15 mouse cellular contexts compared by ENCODE assay signal in genomic region chr4:14445840-14446239, GRCm38 (mm10).
"Had no signal": no experiment of that assay in that cellular context is flagged by ENCODE, and none has a peak within 500 bp of the region (broad histone marks: within the 10 kb centered on the region; RNA-seq: fewer than 3 reads in every experiment).

No protein-coding gene starts in this region.

- H3K9me3 ChIP-seq: liver, embryonic 13.5 days; liver, embryonic 15.5 days; midbrain, embryonic 13.5 days; midbrain, embryonic 15.5 days; neural tube, embryonic 12.5 days had no signal

- H3K27me3 ChIP-seq: liver, embryonic 13.5 days; liver, embryonic 15.5 days; megakaryocyte, embryonic 14.5 days; midbrain, embryonic 13.5 days; midbrain, embryonic 15.5 days; neural tube, embryonic 12.5 days had no signal

- H3K4me2 ChIP-seq: liver, embryonic 13.5 days; liver, embryonic 15.5 days; midbrain, embryonic 11.5 days; midbrain, embryonic 13.5 days; midbrain, embryonic 15.5 days; neural tube, embryonic 12.5 days had no signal

- DNase-seq: liver, embryonic 13.5 days; liver, postnatal 0 days; lung, adult 2 months; lung, postnatal 14 days; right cerebral cortex, postnatal 14 days; thymus, adult 2 months; thymus, postnatal 25 days; thymus, postnatal 4 days had no signal

- H3K4me3 ChIP-seq: liver, embryonic 13.5 days; liver, embryonic 15.5 days; megakaryocyte, embryonic 14.5 days; midbrain, embryonic 13.5 days; midbrain, embryonic 15.5 days; neural tube, embryonic 12.5 days had no signal

- H3K9ac ChIP-seq: liver, embryonic 13.5 days; liver, embryonic 15.5 days; liver, postnatal 0 days; midbrain, embryonic 13.5 days; midbrain, embryonic 15.5 days; neural tube, embryonic 12.5 days had no signal

- H3K36me3 ChIP-seq: liver, embryonic 13.5 days; liver, embryonic 15.5 days; midbrain, embryonic 13.5 days; midbrain, embryonic 15.5 days; neural tube, embryonic 12.5 days had no signal

- H3K4me1 ChIP-seq: liver, embryonic 13.5 days; liver, embryonic 15.5 days; megakaryocyte, embryonic 14.5 days; neural tube, embryonic 12.5 days had no signal

- ATAC-seq: liver, postnatal 0 days; midbrain, embryonic 13.5 days; midbrain, embryonic 15.5 days had no signal

- H3K27ac ChIP-seq: liver, embryonic 13.5 days; liver, embryonic 15.5 days; macrophage; midbrain, embryonic 13.5 days; midbrain, embryonic 15.5 days; neural tube, embryonic 12.5 days had no signal
